18 mouse cellular contexts compared by ENCODE assay signal in genomic region chr1:170631571-170631970, GRCm38 (mm10). TPM values are rescaled to one million over a fixed set of nuclear protein-coding genes. Genes with fewer than 3 reads are reported as not detected.
"Had no signal": no experiment of that assay in that cellular context is flagged by ENCODE, and none has a peak within 500 bp of the region (broad histone marks: within the 10 kb centered on the region; RNA-seq: fewer than 3 reads in every experiment).

No protein-coding gene starts in this region.

- H3K27ac ChIP-seq: liver, embryonic 14.5 days; lung, embryonic 15.5 days; macrophage; midbrain, embryonic 12.5 days; midbrain, embryonic 15.5 days; neural tube, embryonic 12.5 days had no signal

- H3K4me3 ChIP-seq: lung, embryonic 15.5 days; megakaryocyte, embryonic 14.5 days; midbrain, embryonic 12.5 days; midbrain, embryonic 15.5 days; neural tube, embryonic 12.5 days had no signal

- H3K9me3 ChIP-seq: lung, embryonic 15.5 days; midbrain, embryonic 12.5 days; midbrain, embryonic 15.5 days; neural tube, embryonic 12.5 days had no signal

- H3K27me3 ChIP-seq: lung, embryonic 15.5 days; midbrain, embryonic 12.5 days; midbrain, embryonic 15.5 days; neural tube, embryonic 12.5 days had no signal

- H3K36me3 ChIP-seq: lung, embryonic 15.5 days; midbrain, embryonic 12.5 days; midbrain, embryonic 15.5 days; neural tube, embryonic 12.5 days had no signal

- DNase-seq: lung, adult 2 months; lung, postnatal 14 days; lung, postnatal 36 days; right cerebral cortex, adult 18-20 months; right cerebral cortex, postnatal 25 days; right cerebral cortex, postnatal 4 days; spleen, adult 18-20 months; thymus, adult 2 months; thymus, postnatal 25 days; thymus, postnatal 4 days had no signal

- H3K4me1 ChIP-seq: lung, embryonic 15.5 days; midbrain, embryonic 12.5 days; midbrain, embryonic 15.5 days; neural tube, embryonic 12.5 days had no signal

- H3K9ac ChIP-seq: liver, embryonic 14.5 days; lung, embryonic 15.5 days; midbrain, embryonic 12.5 days; midbrain, embryonic 15.5 days; neural tube, embryonic 12.5 days had no signal

- H3K4me2 ChIP-seq: lung, embryonic 15.5 days; midbrain, embryonic 12.5 days; midbrain, embryonic 15.5 days; neural tube, embryonic 12.5 days had no signal

RNA-seq across cellular contexts. Expression of gene Olfml2b, which starts 12.8 kb away (rescaled TPM):
- total RNA-seq: monocyte, adult 5-6 weeks had no signal
